Mouse (Mus musculus) megakaryocyte, embryonic 14.5 days (primary cell): ENCODE results near the gene Dzip1. TPM values are rescaled to one million over a fixed set of nuclear protein-coding genes. Genes with fewer than 3 reads are reported as not detected.
A peak's percentile ranks its signal among the peaks of the same experiment; 100 is the strongest.

Experiments
- H3K27me3 ChIP-seq: replicated peaks from 2 replicates; pipeline ENCODE3; 2012; ENCODE audit warnings: inconsistent platforms
- H3K36me3 ChIP-seq: replicated peaks from 2 replicates; pipeline ENCODE3; 2012; ENCODE audit warnings: low read length, inconsistent platforms, mixed read lengths
- H3K4me1 ChIP-seq: 2 replicates; pipeline ENCODE4 v1.6.1; 2012; ENCODE audit warnings: inconsistent platforms
- H3K4me3 ChIP-seq: replicated peaks from 2 replicates; pipeline ENCODE3; 2012; ENCODE audit warnings: moderate library complexity, mild to moderate bottlenecking, inconsistent platforms
- H3K9me3 ChIP-seq: 2 replicates; pipeline ENCODE4 v1.6.1; 2012; ENCODE audit warnings: inconsistent platforms
- FLI1 ChIP-seq: IDR thresholded peaks from 2 replicates; pipeline ENCODE4 v1.6.1; 2012; ENCODE audit warnings: low read length, inconsistent platforms, mixed read lengths
- GATA1 ChIP-seq: IDR thresholded peaks from 3 replicates; pipeline ENCODE4 v1.6.1; 2012; ENCODE audit warnings: mixed read lengths, low read length, inconsistent platforms, borderline replicate concordance
- polyA plus RNA-seq: library from polyadenylated mRNA; stranded (reverse); fragments of >175 nt; gene quantifications from 2 replicates; pipeline ENCODE4 v1.2.3, GENCODE M21; 2012; ENCODE audit warnings: low replicate concordance; ENCODE audit not compliant: insufficient read depth

Dzip1 gene
- polyA plus RNA-seq, 1 experiment, result 0.31 TPM

GRCm38 (mm10) chr14:118840027-118840426 is 85.2 kb downstream of the Dzip1 start:
- Histone ChIP-seq H3K27me3 (peaks cover 15% of the 10 kb centered on the region), H3K36me3 (no peaks in the 10 kb centered on the region), H3K4me1 (no peaks in the 10 kb centered on the region; the same call in 1 of the 2 replicates), H3K9me3 (peaks cover 7% of the 10 kb centered on the region), H3K4me3 (peak overlapping the region; percentile 62)
- TF ChIP-seq FLI1 (no peak), GATA1 (no peak)

GRCm38 (mm10) chr14:118839416-118839815 is 85.8 kb downstream of the Dzip1 start:
- Histone ChIP-seq H3K36me3 (no peaks in the 10 kb centered on the region), H3K4me3 (no peak overlapping the region), H3K4me1 (peaks cover 2% of the 10 kb centered on the region), H3K27me3 (peaks cover 15% of the 10 kb centered on the region), H3K9me3 (peaks cover 7% of the 10 kb centered on the region)
- TF ChIP-seq FLI1 (no peak), GATA1 (no peak)

GRCm38 (mm10) chr14:118838556-118839120 is 86.6 kb downstream of the Dzip1 start:
- H3K4me3 ChIP-seq, result no peak overlapping the region
- TF ChIP-seq GATA1 (no peak), FLI1 (no peak)
- peaks cover 14% of the 10 kb centered on the region for H3K27me3 ChIP-seq
- H3K9me3 ChIP-seq, result peaks cover 7% of the 10 kb centered on the region
- no peaks in the 10 kb centered on the region for H3K36me3 ChIP-seq
- peaks cover 4% of the 10 kb centered on the region for H3K4me1 ChIP-seq

- no peak for TF ChIP-seq GATA1
- no peak for TF ChIP-seq FLI1
- H3K36me3 ChIP-seq, result no peaks in the 10 kb centered on the region
- peaks cover 7% of the 10 kb centered on the region for H3K9me3 ChIP-seq
- H3K4me1 ChIP-seq, result peaks cover 4% of the 10 kb centered on the region
- H3K4me3 ChIP-seq, result no peak overlapping the region
- H3K27me3 ChIP-seq, result peaks cover 13% of the 10 kb centered on the region
These were observed 88.5 kb downstream of the Dzip1 start for GRCm38 (mm10) chr14:118836754-118837153.

GRCm38 (mm10) chr14:118836145-118836544 is 89.1 kb downstream of the Dzip1 start:
- no peaks in the 10 kb centered on the region for H3K36me3 ChIP-seq
- H3K4me1 ChIP-seq, result peaks cover 4% of the 10 kb centered on the region
- peaks cover 10% of the 10 kb centered on the region for H3K27me3 ChIP-seq
- peaks cover 7% of the 10 kb centered on the region for H3K9me3 ChIP-seq
- TF ChIP-seq GATA1 (no peak), FLI1 (no peak)
- H3K4me3 ChIP-seq, result no peak overlapping the region

- TF ChIP-seq FLI1 (no peak), GATA1 (no peak)
- Histone ChIP-seq H3K4me3 (no peak overlapping the region), H3K9me3 (no peaks in the 10 kb centered on the region), H3K27me3 (no peaks in the 10 kb centered on the region), H3K4me1 (peaks cover 4% of the 10 kb centered on the region; the same call in 1 of the 2 replicates), H3K36me3 (no peaks in the 10 kb centered on the region)
These were observed 90.9 kb downstream of the Dzip1 start for GRCm38 (mm10) chr14:118834313-118834712.

GRCm38 (mm10) chr14:118833241-118833640 is 92.0 kb downstream of the Dzip1 start:
- Histone ChIP-seq H3K9me3 (no peaks in the 10 kb centered on the region), H3K27me3 (no peaks in the 10 kb centered on the region), H3K4me3 (no peak overlapping the region), H3K4me1 (peaks cover 4% of the 10 kb centered on the region; the same call in 1 of the 2 replicates), H3K36me3 (no peaks in the 10 kb centered on the region)
- TF ChIP-seq GATA1, result no peak
- TF ChIP-seq FLI1, result no peak

- H3K36me3 ChIP-seq, result no peaks in the 10 kb centered on the region
- H3K4me1 ChIP-seq, result peaks cover 4% of the 10 kb centered on the region
- H3K27me3 ChIP-seq, result peaks cover 4% of the 10 kb centered on the region
- H3K9me3 ChIP-seq, result no peaks in the 10 kb centered on the region
- no peak for TF ChIP-seq FLI1
- no peak for TF ChIP-seq GATA1
- no peak overlapping the region for H3K4me3 ChIP-seq
These were observed 93.7 kb downstream of the Dzip1 start for GRCm38 (mm10) chr14:118831597-118831996.

- Histone ChIP-seq H3K27me3 (peaks cover 8% of the 10 kb centered on the region), H3K4me3 (no peak overlapping the region), H3K9me3 (no peaks in the 10 kb centered on the region), H3K4me1 (peaks cover 3% of the 10 kb centered on the region), H3K36me3 (no peaks in the 10 kb centered on the region)
- TF ChIP-seq FLI1 (no peak), GATA1 (no peak)
These were observed 95.7 kb downstream of the Dzip1 start for GRCm38 (mm10) chr14:118829331-118830095.

- TF ChIP-seq FLI1, result no peak
- TF ChIP-seq GATA1, result no peak
- H3K27me3 ChIP-seq, result peaks cover 8% of the 10 kb centered on the region
- H3K4me3 ChIP-seq, result no peak overlapping the region
- no peaks in the 10 kb centered on the region for H3K9me3 ChIP-seq
- no peaks in the 10 kb centered on the region for H3K36me3 ChIP-seq
- H3K4me1 ChIP-seq, result peaks cover 7% of the 10 kb centered on the region
These were observed 97.9 kb downstream of the Dzip1 start for GRCm38 (mm10) chr14:118827283-118827904.
